Mouse (Mus musculus): ENCODE measurements around the gene Rapgef5. TPM values are rescaled to one million over a fixed set of nuclear protein-coding genes. Genes with fewer than 3 reads are reported as not detected.

Rapgef5 gene
- polyA plus RNA-seq, 1 experiment = 0.04 TPM

DNA sequence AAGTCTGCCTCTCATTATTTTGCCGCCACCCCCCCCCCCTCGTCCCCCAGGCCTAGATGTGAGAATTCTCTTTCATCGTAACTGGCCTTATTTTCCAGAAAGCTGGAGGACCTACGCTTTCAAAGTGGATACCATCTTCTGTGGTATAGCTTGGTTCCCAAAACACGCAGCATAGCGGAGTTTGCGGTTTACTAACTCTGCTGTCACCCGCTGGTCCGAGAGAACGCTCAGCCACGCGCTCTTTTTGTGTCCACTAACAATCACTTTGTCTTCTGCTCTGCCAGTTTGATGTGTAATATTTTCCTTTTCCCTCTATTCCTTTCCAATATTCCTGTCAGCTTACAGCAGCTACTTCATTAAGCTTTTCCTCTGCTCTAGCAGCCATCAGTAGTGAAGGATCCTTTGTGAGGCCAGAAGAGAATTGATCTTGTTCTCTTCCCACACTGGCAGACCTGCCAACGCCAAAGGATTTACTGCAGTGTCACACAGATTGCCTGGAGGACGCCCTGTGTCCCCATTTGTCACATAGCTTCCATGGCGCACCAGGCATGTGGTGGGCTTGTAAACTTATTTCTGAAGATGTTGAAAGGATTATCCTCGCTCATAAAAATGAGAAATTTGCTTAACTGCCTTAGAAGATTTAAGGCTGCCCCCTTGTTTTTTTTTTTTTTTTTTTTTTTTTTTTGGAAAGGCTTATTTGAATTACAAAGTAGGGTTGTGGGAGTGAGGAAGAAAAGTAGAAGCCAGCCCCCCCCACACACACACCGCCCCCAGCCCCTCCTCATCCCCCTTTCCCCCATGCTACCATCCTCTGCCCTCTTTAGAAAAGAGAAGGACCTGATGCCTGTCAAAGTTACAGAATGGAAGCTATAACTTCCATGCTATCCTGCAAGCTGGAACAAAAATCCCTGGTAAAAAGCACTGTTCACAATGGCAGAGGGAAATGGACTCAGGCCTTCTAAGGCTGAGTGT is 292.4 kb downstream of the Rapgef5 start:
- TF ChIP-seq USF1 (IDR thresholded peaks at IDR 0.05; ENCODE audit: low read depth) (no peak), MYOG (IDR thresholded peaks at IDR 0.05; ENCODE audit: control insufficient read depth, extremely low read depth, insufficient read length) (no peak), MAX (IDR thresholded peaks at IDR 0.05) (no peak), CTCF (IDR thresholded peaks at IDR 0.05; ENCODE audit: control insufficient read depth, insufficient read depth, insufficient read length) (no peak), CEBPB (IDR thresholded peaks at IDR 0.05; ENCODE audit: low read depth) (no peak)

More for the DNA sequence above, 292.4 kb downstream of the Rapgef5 start:
- Histone ChIP-seq H3K36me3 (ENCODE audit: control insufficient read depth, insufficient read depth) (no peaks in the 10 kb centered on the region), H3K79me3 (ENCODE audit: low read depth) (no peaks in the 10 kb centered on the region), H3K79me2 (ENCODE audit: control insufficient read depth, insufficient read depth) (no peaks in the 10 kb centered on the region), H3K4me3 (ENCODE audit: insufficient read depth, poor library complexity, severe bottlenecking) (no peak overlapping the region), H3ac (ENCODE audit: control insufficient read depth, insufficient read length, low read depth) (no peak overlapping the region), H3K27me3 (ENCODE audit: control insufficient read depth, insufficient read depth, insufficient read length) (no peaks in the 10 kb centered on the region)
